Mouse (Mus musculus) retina, postnatal 7 days (tissue): ENCODE data around the gene Opn1mw.
"Not testable (repeated sequence)": the region's sequence is repeated elsewhere in the genome, so short reads cannot be mapped to it uniquely, and the experiment has no call there.

Experiments
- DNase-seq: peaks from one replicate; pipeline ENCODE4 v3.0.0-alpha.2; 2012; ENCODE audit warnings: low read depth, low spot score

The Opn1mw gene

GRCm38 (mm10) chrX:74127164-74127563 lies at the start of gene Opn1mw:
Gene Opn1mw, plus strand, starts transcription at chrX:74127464.
- DNase-seq: no peak

GRCm38 (mm10) chrX:74084276-74084837 lies 42.9 kb upstream of the Opn1mw start:
- peak; percentile 4 for DNase-seq

- DNase-seq: peak; percentile 72
These were observed 42.2 kb upstream of the Opn1mw start for GRCm38 (mm10) chrX:74084946-74085498.

- DNase-seq: peak; percentile 91
These were observed 41.6 kb upstream of the Opn1mw start for GRCm38 (mm10) chrX:74085601-74086038.

GRCm38 (mm10) chrX:74095130-74095529 lies 32.1 kb upstream of the Opn1mw start:
- DNase-seq: no peak

- no peak for DNase-seq
These were observed 23.6 kb upstream of the Opn1mw start for GRCm38 (mm10) chrX:74103457-74104188.

- DNase-seq: no peak
These were observed 21.3 kb upstream of the Opn1mw start for GRCm38 (mm10) chrX:74105916-74106315.

- no peak for DNase-seq
These were observed 18.5 kb upstream of the Opn1mw start for GRCm38 (mm10) chrX:74108747-74109146.

GRCm38 (mm10) chrX:74114036-74114435 lies 13.2 kb upstream of the Opn1mw start:
- DNase-seq: no peak

- peak; percentile 24 for DNase-seq
These were observed 11.8 kb upstream of the Opn1mw start for GRCm38 (mm10) chrX:74115511-74115910.

GRCm38 (mm10) chrX:74124975-74125374 lies 2.3 kb upstream of the Opn1mw start:
- DNase-seq: no peak

GRCm38 (mm10) chrX:74135263-74135662 lies 8.0 kb downstream of the Opn1mw start, which contains the start of gene Mecp2:
Gene Mecp2, minus strand, starts transcription at chrX:74135363.
- not testable (repeated sequence) for DNase-seq

GRCm38 (mm10) chrX:74167738-74168137 lies 40.5 kb downstream of the Opn1mw start, which contains the start of gene Tex28:
Gene Tex28, minus strand, starts transcription at chrX:74167838.
- no peak for DNase-seq

- no peak for DNase-seq
These were observed 49.7 kb downstream of the Opn1mw start, which contains the start of gene Tktl1 for GRCm38 (mm10) chrX:74176959-74177358. Gene Tktl1, plus strand, starts transcription at chrX:74177259.
